ENCODE assay signal across 25 mouse cellular contexts in the genomic region with DNA sequence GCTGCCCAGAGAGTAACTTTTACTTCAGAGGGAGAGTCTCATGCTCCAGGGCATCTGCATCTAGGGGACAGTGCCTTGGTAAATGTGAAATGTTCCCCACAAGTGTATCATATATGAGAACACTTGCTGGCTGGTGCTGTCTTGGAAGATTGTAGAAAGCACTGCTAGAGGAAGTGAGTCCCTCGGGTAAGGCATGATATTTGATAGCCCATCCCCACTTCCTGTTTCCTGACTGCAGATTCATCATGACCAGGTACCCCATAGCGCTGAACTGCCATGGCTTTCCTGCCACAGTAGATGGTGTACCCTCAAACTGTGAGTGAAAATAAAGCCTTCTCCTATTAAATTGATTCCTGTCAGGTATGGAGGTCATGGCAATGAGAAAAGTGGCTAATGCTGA. TPM values are rescaled to one million over a fixed set of nuclear protein-coding genes. Genes with fewer than 3 reads are reported as not detected.
A peak's percentile ranks its signal among the peaks of the same experiment; 100 is the strongest.
DNase-seq lines count a peak whose midpoint lies in the region; ATAC-seq and TF ChIP-seq lines count a peak whose summit lies in the region.
"Had no signal": no experiment of that assay in that cellular context is flagged by ENCODE, and none has a peak within 500 bp of the region (broad histone marks: within the 10 kb centered on the region; RNA-seq: fewer than 3 reads in every experiment).

No protein-coding gene starts in this region.

- H3K27ac ChIP-seq in thymus, adult 2 months (ENCODE audit: control insufficient read depth, insufficient read depth, low read length) = peak overlapping the region; percentile 56
- no peak overlapping the region for H3K27ac ChIP-seq in liver, embryonic 12.5 days
- H3K27ac ChIP-seq: embryonic facial prominence, embryonic 12.5 days; forebrain, embryonic 12.5 days; kidney, postnatal 0 days; liver, embryonic 13.5 days; neural tube, embryonic 13.5 days; stomach, embryonic 15.5 days had no signal

- H3K4me3 ChIP-seq in thymus, adult 2 months (ENCODE audit: control insufficient read depth, insufficient read depth, low read length) = no peak overlapping the region
- H3K4me3 ChIP-seq in G1E (ENCODE audit: low read depth, low read length) = no peak overlapping the region
- H3K4me3 ChIP-seq in liver, embryonic 12.5 days = no peak overlapping the region
- H3K4me3 ChIP-seq: embryonic facial prominence, embryonic 12.5 days; forebrain, embryonic 12.5 days; liver, embryonic 13.5 days; neural tube, embryonic 13.5 days; stomach, embryonic 15.5 days had no signal

- H3K27me3 ChIP-seq in thymus, adult 2 months (ENCODE audit: control insufficient read depth, insufficient read depth, low read length) = no peaks in the 10 kb centered on the region
- H3K27me3 ChIP-seq in G1E (ENCODE audit: insufficient read depth, low read length) = peaks cover 4% of the 10 kb centered on the region; the same call in 1 of the 2 replicates
- H3K27me3 ChIP-seq in liver, embryonic 12.5 days (replicated peaks) = no peaks in the 10 kb centered on the region
- H3K27me3 ChIP-seq: embryonic facial prominence, embryonic 12.5 days; forebrain, embryonic 12.5 days; liver, embryonic 13.5 days; neural tube, embryonic 13.5 days; Patski; stomach, embryonic 15.5 days had no signal

- H3K9me3 ChIP-seq in G1E (replicated peaks) = no peaks in the 10 kb centered on the region
- no peaks in the 10 kb centered on the region for H3K9me3 ChIP-seq in liver, embryonic 12.5 days (replicated peaks)
- H3K9me3 ChIP-seq: embryonic facial prominence, embryonic 12.5 days; forebrain, embryonic 12.5 days; liver, embryonic 13.5 days; neural tube, embryonic 13.5 days; stomach, embryonic 15.5 days had no signal

- H3K4me2 ChIP-seq in liver, embryonic 12.5 days = no peak overlapping the region
- H3K4me2 ChIP-seq: embryonic facial prominence, embryonic 12.5 days; forebrain, embryonic 12.5 days; heart, embryonic 11.5 days; liver, embryonic 13.5 days; neural tube, embryonic 13.5 days; stomach, embryonic 15.5 days had no signal

- 4% methylated on average over 2 of the region's 2 CpGs for WGBS in thymus, adult 2 months
- 15% methylated on average over 2 of the region's 2 CpGs for WGBS in liver, embryonic 12.5 days (ENCODE audit: insufficient replicate concordance)

- peak; percentile 31; the same call in 1 of the 2 replicates for ATAC-seq in G1E (ENCODE audit: extremely low read depth, insufficient number of reproducible peaks, low FRiP score, poor library complexity, severe bottlenecking)
- peak; percentile 54 for ATAC-seq in granulocyte monocyte progenitor cell, adult 5-6 weeks (replicated peaks; ENCODE audit: poor library complexity, severe bottlenecking)
- ATAC-seq in liver, embryonic 12.5 days = no peak
- ATAC-seq in erythroid progenitor cell, adult 5-6 weeks (replicated peaks; ENCODE audit: low FRiP score, poor library complexity, severe bottlenecking) = no peak
- ATAC-seq: Patski had no signal

- H3K36me3 ChIP-seq in thymus, adult 2 months (ENCODE audit: control insufficient read depth, insufficient read depth, low read length) = peaks cover 20% of the 10 kb centered on the region
- peaks cover 90% of the 10 kb centered on the region for H3K36me3 ChIP-seq in G1E (replicated peaks)
- H3K36me3 ChIP-seq in liver, embryonic 12.5 days = no peaks in the 10 kb centered on the region
- H3K36me3 ChIP-seq: embryonic facial prominence, embryonic 12.5 days; liver, embryonic 13.5 days; neural tube, embryonic 13.5 days; stomach, embryonic 15.5 days had no signal

- H3K4me1 ChIP-seq in thymus, adult 2 months (replicated peaks; ENCODE audit: control insufficient read depth, insufficient read depth, low read length) = peaks cover 23% of the 10 kb centered on the region
- H3K4me1 ChIP-seq in G1E (ENCODE audit: insufficient read depth, low read depth, low read length) = peaks cover 9% of the 10 kb centered on the region
- H3K4me1 ChIP-seq in liver, embryonic 12.5 days = peaks cover 16% of the 10 kb centered on the region
- H3K4me1 ChIP-seq: embryonic facial prominence, embryonic 12.5 days; forebrain, embryonic 12.5 days; neural tube, embryonic 13.5 days; stomach, embryonic 15.5 days had no signal

- DNase-seq in thymus, adult 2 months = peak; percentile 41
- no peak for DNase-seq in thymus, postnatal 36 days
- DNase-seq in G1E (ENCODE audit: low spot score) = no peak
- DNase-seq in naive thymus-derived CD4-positive, alpha-beta T cell, adult 2 months (ENCODE audit: low read depth) = peak; percentile 58
- DNase-seq in adrenal gland, adult 2 months = no peak
- DNase-seq: adrenal gland, postnatal 10 days; cerebellum, adult 18-20 months; cerebellum, postnatal 14 days; kidney, adult 2 months; liver, embryonic 13.5 days; lung, adult 2 months; lung, postnatal 14 days; midbrain, embryonic 14.5 days; retina, postnatal 1 day; right cerebral cortex, postnatal 25 days had no signal

- TF ChIP-seq CTCF in thymus, adult 2 months (IDR thresholded peaks at IDR 0.05; ENCODE audit: borderline replicate concordance, control insufficient read depth, extremely low read depth, insufficient read depth, low read length, poor library complexity) = no peak
- TF ChIP-seq CTCF in G1E (IDR thresholded peaks at IDR 0.05; ENCODE audit: low read depth, low read length) = no peak

- H3K9ac ChIP-seq in liver, embryonic 12.5 days = no peak overlapping the region
- H3K9ac ChIP-seq: embryonic facial prominence, embryonic 12.5 days; forebrain, embryonic 12.5 days; liver, embryonic 13.5 days; neural tube, embryonic 13.5 days; stomach, embryonic 15.5 days had no signal

- TF ChIP-seq POLR2A in thymus, adult 2 months (IDR thresholded peaks at IDR 0.05; ENCODE audit: control insufficient read depth, extremely low read depth, insufficient read depth, low read length, poor library complexity) = no peak

RNA-seq across cellular contexts. Expression of gene Susd3, which starts 19.1 kb away (rescaled TPM):
- 13.1 and 16.2 TPM in 2 replicates for polyA plus RNA-seq in thymus, adult 2 months (2012; rRNA removed)
- total RNA-seq in G1E (2014; fragmentation: Nextera tagmentation) (2.8 and 3.3 TPM in 2 replicates), G1E (2017) (8.6 and 15.9 TPM in 2 replicates)
- polyA plus RNA-seq in G1E (2012) = 1.6 and 2.0 TPM in 2 replicates
- 6.8 and 9.0 TPM in 2 replicates for total RNA-seq in granulocyte monocyte progenitor cell, adult 5-6 weeks (2014; fragmentation: Nextera tagmentation)
- 3.0 and 5.7 TPM in 2 replicates for total RNA-seq in granulocyte monocyte progenitor cell, adult 5-6 weeks (2017)
- polyA plus RNA-seq in liver, embryonic 12.5 days (2016; fragmentation: Nextera tagmentation; extraction: Ambion mirVana) = 2.4 and 2.5 TPM in 2 replicates
- total RNA-seq in erythroid progenitor cell, adult 5-6 weeks (2015; ENCODE audit: low replicate concordance) = 0.84 and 1.4 TPM in 2 replicates
- total RNA-seq in erythroid progenitor cell, adult 5-6 weeks (2017; ENCODE audit: low replicate concordance) = 2.7 and 3.9 TPM in 2 replicates
- total RNA-seq in adrenal gland, adult 2 months (2021) = 10 to 100 TPM in 1 of 2 experiments, under 1 TPM in 1; 0.52 to 10.9 TPM
- polyA plus RNA-seq in adrenal gland, adult 2 months (2012; rRNA removed) = 5.0 and 143 TPM in 2 replicates
- polyA plus RNA-seq: Patski had no signal

RNA-seq across cellular contexts. Expression of gene Card19, which starts 51.8 kb away (rescaled TPM):
- polyA plus RNA-seq in thymus, adult 2 months (2012; rRNA removed) = 79.1 and 86.2 TPM in 2 replicates
- total RNA-seq in G1E (2014; fragmentation: Nextera tagmentation) (8.4 and 9.2 TPM in 2 replicates), G1E (2017) (12.2 and 19.3 TPM in 2 replicates)
- polyA plus RNA-seq in G1E (2012) = 15.8 and 16.9 TPM in 2 replicates
- total RNA-seq in granulocyte monocyte progenitor cell, adult 5-6 weeks (2014; fragmentation: Nextera tagmentation) = 24.3 and 26.4 TPM in 2 replicates
- 22.3 and 22.4 TPM in 2 replicates for total RNA-seq in granulocyte monocyte progenitor cell, adult 5-6 weeks (2017)
- polyA plus RNA-seq in liver, embryonic 12.5 days (2016; fragmentation: Nextera tagmentation; extraction: Ambion mirVana) = 16.5 and 17.0 TPM in 2 replicates
- 3.2 and 17.6 TPM in 2 replicates for total RNA-seq in erythroid progenitor cell, adult 5-6 weeks (2015; ENCODE audit: low replicate concordance)
- 2.2 and 3.4 TPM in 2 replicates for total RNA-seq in erythroid progenitor cell, adult 5-6 weeks (2017; ENCODE audit: low replicate concordance)
- total RNA-seq in adrenal gland, adult 2 months (2021) = 10 to 100 TPM; 69.7 to 78.1 TPM
- 250 and 286 TPM in 2 replicates for polyA plus RNA-seq in adrenal gland, adult 2 months (2012; rRNA removed)

RNA-seq across cellular contexts. Expression of gene Fgd3, which starts 52.5 kb away (rescaled TPM):
- 17.8 and 19.2 TPM in 2 replicates for polyA plus RNA-seq in thymus, adult 2 months (2012; rRNA removed)
- total RNA-seq in G1E (2014; fragmentation: Nextera tagmentation) = 3.9 and 4.7 TPM in 2 replicates
- 11.0 and 11.2 TPM in 2 replicates for total RNA-seq in G1E (2017)
- 3.6 and 4.1 TPM in 2 replicates for polyA plus RNA-seq in G1E (2012)
- 6.6 and 7.0 TPM in 2 replicates for total RNA-seq in granulocyte monocyte progenitor cell, adult 5-6 weeks (2014; fragmentation: Nextera tagmentation)
- 6.2 and 8.9 TPM in 2 replicates for total RNA-seq in granulocyte monocyte progenitor cell, adult 5-6 weeks (2017)
- 0.32 and 0.49 TPM in 2 replicates for polyA plus RNA-seq in liver, embryonic 12.5 days (2016; fragmentation: Nextera tagmentation; extraction: Ambion mirVana)
- 1.8 and 3.4 TPM in 2 replicates for total RNA-seq in erythroid progenitor cell, adult 5-6 weeks (2015; ENCODE audit: low replicate concordance)
- 3.1 and 5.5 TPM in 2 replicates for total RNA-seq in erythroid progenitor cell, adult 5-6 weeks (2017; ENCODE audit: low replicate concordance)
- total RNA-seq in adrenal gland, adult 2 months (2021) = 1 to 10 TPM; 3.1 to 6.0 TPM
- 1.3 and 2.3 TPM in 2 replicates for polyA plus RNA-seq in adrenal gland, adult 2 months (2012; rRNA removed)

Comparison
In these comparisons a context has a peak if more than half of its experiments do, and no peak if none do; other contexts are left out.
1. DNase-seq: peak in thymus, adult 2 months (single experiment) and naive thymus-derived CD4-positive, alpha-beta T cell, adult 2 months (single experiment); none in thymus, postnatal 36 days (0 of 2), G1E (single experiment) and adrenal gland, adult 2 months (single experiment).
2. ATAC-seq: peak in G1E (single experiment) and granulocyte monocyte progenitor cell, adult 5-6 weeks (single experiment); none in liver, embryonic 12.5 days (single experiment) and erythroid progenitor cell, adult 5-6 weeks (single experiment).